Mouse (Mus musculus) ES-Bruce4 (cell line): ENCODE data around the gene Egfem1.

Source experiments
- CTCF ChIP-seq: IDR thresholded peaks from one replicate; pipeline ENCODE4 v1.8.1; 2011; ENCODE audit warnings: low read depth, low read length
- EP300 ChIP-seq: IDR thresholded peaks from 2 replicates; pipeline ENCODE4 v1.6.1; 2011; ENCODE audit warnings: low read depth, low read length; ENCODE audit not compliant: insufficient read depth

- TF ChIP-seq EP300 (no peak), CTCF (no peak)
Observed at GRCm38 (mm10) chr3:29200601-29201000, 118.8 kb downstream of the Egfem1 start.
